Mouse (Mus musculus) myocyte (in vitro differentiated cells): ENCODE data around the gene Gm11214. TPM values are rescaled to one million over a fixed set of nuclear protein-coding genes. Genes with fewer than 3 reads are reported as not detected.

Source experiments
- H3K27me3 ChIP-seq: one replicate; pipeline ENCODE4 v1.6.1; 2011; ENCODE audit not compliant: control insufficient read depth, insufficient read depth, insufficient read length
- H3K36me3 ChIP-seq: one replicate; pipeline ENCODE4 v1.6.1; 2011; ENCODE audit not compliant: control insufficient read depth, insufficient read depth
- H3K4me2 ChIP-seq: one replicate; pipeline ENCODE4 v1.6.1; 2011; ENCODE audit warnings: low read depth, control low read depth
- H3K4me3 ChIP-seq: one replicate; pipeline ENCODE4 v1.5.1; 2011; ENCODE audit warnings: mild to moderate bottlenecking, control low read depth, moderate library complexity
- H3K79me2 ChIP-seq: one replicate; pipeline ENCODE4 v1.6.1; 2011; ENCODE audit not compliant: control insufficient read depth, insufficient read depth
- H3ac ChIP-seq: one replicate; pipeline ENCODE4 v1.6.1; 2011; ENCODE audit not compliant: control insufficient read depth, insufficient read length
- CEBPB ChIP-seq: IDR thresholded peaks from 2 replicates; pipeline ENCODE4 v1.6.1; 2011; ENCODE audit warnings: mild to moderate bottlenecking, moderate library complexity; ENCODE audit not compliant: poor library complexity, insufficient read depth, severe bottlenecking
- E2F4 ChIP-seq: IDR thresholded peaks from one replicate; pipeline ENCODE4 v1.6.1; 2011; ENCODE audit warnings: mild to moderate bottlenecking, control low read depth, moderate library complexity; ENCODE audit not compliant: insufficient read depth
- MAX ChIP-seq: IDR thresholded peaks from one replicate; pipeline ENCODE4 v1.6.1; 2011; ENCODE audit warnings: low read depth, mild to moderate bottlenecking, control low read depth
- MYOD1 ChIP-seq, 3 experiments: IDR thresholded peaks; one replicate each; pipeline ENCODE4 v1.6.1; 2011; ENCODE audit warnings: control low read depth in 2 of 3, low read depth in 2 of 3, mild to moderate bottlenecking in 2 of 3, moderate library complexity in 1 of 3; ENCODE audit not compliant: insufficient read length in 2 of 3, control insufficient read depth in 1 of 3
- MYOG ChIP-seq, 3 experiments: IDR thresholded peaks; one replicate each; pipeline ENCODE4 v1.6.1; 2011; ENCODE audit warnings: control low read depth in 2 of 3, low read depth in 2 of 3, mild to moderate bottlenecking in 2 of 3; ENCODE audit not compliant: insufficient read length in 2 of 3, control insufficient read depth in 1 of 3, insufficient read depth in 1 of 3
- POLR2A ChIP-seq: IDR thresholded peaks from one replicate; pipeline ENCODE4 v1.6.1; 2011; ENCODE audit warnings: low read depth, mild to moderate bottlenecking, control low read depth, moderate library complexity; ENCODE audit not compliant: insufficient read length
- POLR2AphosphoS2 ChIP-seq: IDR thresholded peaks from one replicate; pipeline ENCODE4 v1.6.1; 2011; ENCODE audit warnings: low read depth, control low read depth; ENCODE audit not compliant: insufficient read length
- REST ChIP-seq: IDR thresholded peaks from one replicate; pipeline ENCODE4 v1.6.1; 2011; ENCODE audit warnings: mild to moderate bottlenecking, control low read depth, moderate library complexity; ENCODE audit not compliant: insufficient read depth, insufficient read length
- SRF ChIP-seq: IDR thresholded peaks from one replicate; pipeline ENCODE4 v1.6.1; 2011; ENCODE audit warnings: low read depth; ENCODE audit not compliant: control insufficient read depth, insufficient read length
- TCF12 ChIP-seq: IDR thresholded peaks from one replicate; pipeline ENCODE4 v1.6.1; 2011; ENCODE audit warnings: mild to moderate bottlenecking, control low read depth; ENCODE audit not compliant: poor library complexity, insufficient read depth, severe bottlenecking
- TCF3 ChIP-seq: IDR thresholded peaks from one replicate; pipeline ENCODE4 v1.6.1; 2011; ENCODE audit warnings: low read depth, control low read depth; ENCODE audit not compliant: insufficient read length
- USF1 ChIP-seq: IDR thresholded peaks from one replicate; pipeline ENCODE4 v1.6.1; 2011; ENCODE audit warnings: low read depth, mild to moderate bottlenecking, control low read depth, moderate library complexity
- polyA plus RNA-seq: library from polyadenylated mRNA; unstranded; fragments of >200 nt; fragmentation: generic; extraction: Trizol; gene quantifications from one replicate; pipeline ENCODE4 v1.2.1, GENCODE M21; 2012; ENCODE audit warnings: missing spikeins

The Gm11214 gene
- polyA plus RNA-seq, 1 experiment, result not detected

GRCm38 (mm10) chr4:63686157-63686556, 23.0 kb upstream of the Gm11214 start:
- Histone ChIP-seq H3K4me2 (no peak overlapping the region), H3ac (no peak overlapping the region), H3K79me2 (no peaks in the 10 kb centered on the region), H3K27me3 (no peaks in the 10 kb centered on the region), H3K36me3 (no peaks in the 10 kb centered on the region), H3K4me3 (no peak overlapping the region)
- TF ChIP-seq TCF12 (no peak), E2F4 (no peak), MYOD1 (IDR thresholded peaks at IDR 0.05; ENCODE audit: control insufficient read depth in 1 of 3, insufficient read length in 2 of 3, low read depth in 2 of 3) (no peak), POLR2A (no peak), REST (no peak), MYOG (IDR thresholded peaks at IDR 0.05; ENCODE audit: control insufficient read depth in 1 of 3, insufficient read depth in 1 of 3, insufficient read length in 2 of 3, low read depth in 2 of 3) (no peak), POLR2AphosphoS2 (no peak)

GRCm38 (mm10) chr4:63685253-63685525, 22.0 kb upstream of the Gm11214 start:
- Histone ChIP-seq H3K36me3 (no peaks in the 10 kb centered on the region), H3K4me2 (no peak overlapping the region), H3K4me3 (no peak overlapping the region), H3K79me2 (no peaks in the 10 kb centered on the region), H3K27me3 (no peaks in the 10 kb centered on the region), H3ac (no peak overlapping the region)
- TF ChIP-seq E2F4 (no peak), POLR2A (no peak), MAX (no peak), MYOD1 (IDR thresholded peaks at IDR 0.05; ENCODE audit: control insufficient read depth in 1 of 3, insufficient read length in 2 of 3, low read depth in 2 of 3) (no peak), POLR2AphosphoS2 (no peak), CEBPB (no peak), SRF (no peak), MYOG (IDR thresholded peaks at IDR 0.05; ENCODE audit: control insufficient read depth in 1 of 3, insufficient read depth in 1 of 3, insufficient read length in 2 of 3, low read depth in 2 of 3) (no peak), TCF3 (no peak), TCF12 (no peak), REST (no peak), USF1 (no peak)

- H3K36me3 ChIP-seq, result no peaks in the 10 kb centered on the region
- no peak for TF ChIP-seq E2F4
- TF ChIP-seq MAX, result no peak
- TF ChIP-seq SRF, result no peak
- no peak for TF ChIP-seq CEBPB
- TF ChIP-seq MYOG (IDR thresholded peaks at IDR 0.05; ENCODE audit: control insufficient read depth in 1 of 3, insufficient read depth in 1 of 3, insufficient read length in 2 of 3, low read depth in 2 of 3), result no peak
- no peak for TF ChIP-seq POLR2AphosphoS2
- no peak for TF ChIP-seq USF1
- TF ChIP-seq TCF12, result no peak
- H3K4me3 ChIP-seq, result no peak overlapping the region
- no peak overlapping the region for H3K4me2 ChIP-seq
- no peaks in the 10 kb centered on the region for H3K79me2 ChIP-seq
- H3K27me3 ChIP-seq, result no peaks in the 10 kb centered on the region
- no peak overlapping the region for H3ac ChIP-seq
Observed at GRCm38 (mm10) chr4:63684412-63685252, 21.5 kb upstream of the Gm11214 start.

GRCm38 (mm10) chr4:63683716-63684115, 20.5 kb upstream of the Gm11214 start:
- Histone ChIP-seq H3K36me3 (no peaks in the 10 kb centered on the region), H3K27me3 (no peaks in the 10 kb centered on the region), H3K4me2 (no peak overlapping the region), H3K4me3 (no peak overlapping the region), H3ac (no peak overlapping the region), H3K79me2 (no peaks in the 10 kb centered on the region)
- TF ChIP-seq TCF3 (no peak), SRF (no peak), REST (no peak), USF1 (no peak), E2F4 (no peak), MYOD1 (IDR thresholded peaks at IDR 0.05; ENCODE audit: control insufficient read depth in 1 of 3, insufficient read length in 2 of 3, low read depth in 2 of 3) (no peak), POLR2AphosphoS2 (no peak), MYOG (IDR thresholded peaks at IDR 0.05; ENCODE audit: control insufficient read depth in 1 of 3, insufficient read depth in 1 of 3, insufficient read length in 2 of 3, low read depth in 2 of 3) (no peak), MAX (no peak), CEBPB (no peak), TCF12 (no peak), POLR2A (no peak)

- H3K36me3 ChIP-seq, result no peaks in the 10 kb centered on the region
- H3K27me3 ChIP-seq, result no peaks in the 10 kb centered on the region
- H3ac ChIP-seq, result no peak overlapping the region
- H3K4me2 ChIP-seq, result no peak overlapping the region
- TF ChIP-seq MAX (no peak), REST (no peak), CEBPB (no peak), POLR2AphosphoS2 (no peak)
- H3K4me3 ChIP-seq, result no peak overlapping the region
- no peaks in the 10 kb centered on the region for H3K79me2 ChIP-seq
Observed at GRCm38 (mm10) chr4:63683056-63683455, 19.9 kb upstream of the Gm11214 start.
